Mouse (Mus musculus): ENCODE results near the gene Igfbp3. TPM values are rescaled to one million over a fixed set of nuclear protein-coding genes. Genes with fewer than 3 reads are reported as not detected.

Gene Igfbp3
- polyA plus RNA-seq (2015; fragmentation: Nextera tagmentation; extraction: Ambion mirVana): 34.7 and 40.3 TPM in 2 replicates

- H3K27ac ChIP-seq (replicated peaks): peak within 1 kb of the TSS; percentile 87
- no peaks in the 10 kb centered on the region for H3K36me3 ChIP-seq
- peaks cover 33% of the 10 kb centered on the region for H3K4me1 ChIP-seq
- peak within 1 kb of the TSS; percentile 68 for H3K9ac ChIP-seq (replicated peaks)
- no peaks in the 10 kb centered on the region for H3K9me3 ChIP-seq
- under 1% methylated on average over 75 of the region's 104 CpGs for WGBS
- peak within 1 kb of the TSS; percentile 85 for H3K4me2 ChIP-seq (replicated peaks)
- peak; percentile 92 for ATAC-seq (replicated peaks)
- peak within 1 kb of the TSS; percentile 59 for H3K4me3 ChIP-seq
- H3K27me3 ChIP-seq: peaks cover 10% of the 10 kb centered on the region; the same call in 1 of the 2 replicates
Measured at GRCm38 (mm10) chr11:7213501-7214341, at the start of gene Igfbp3. Igfbp3 (minus strand) TSS chr11:7213923.

- Histone ChIP-seq H3K9me3 (no peaks in the 10 kb centered on the region), H3K36me3 (no peaks in the 10 kb centered on the region), H3K27ac (replicated peaks) (no peak overlapping the region), H3K4me3 (no peak overlapping the region), H3K4me1 (no peaks in the 10 kb centered on the region), H3K4me2 (replicated peaks) (no peak overlapping the region), H3K9ac (replicated peaks) (no peak overlapping the region), H3K27me3 (no peaks in the 10 kb centered on the region)
- no peak for ATAC-seq (replicated peaks)
- 93% methylated on average over 5 of the region's 5 CpGs for WGBS
Measured at GRCm38 (mm10) chr11:7250870-7251269, 37.1 kb upstream of the Igfbp3 start.

GRCm38 (mm10) chr11:7250415-7250814 lies 36.7 kb upstream of the Igfbp3 start:
- no peak overlapping the region for H3K4me2 ChIP-seq (replicated peaks)
- no peak overlapping the region for H3K9ac ChIP-seq (replicated peaks)
- H3K27me3 ChIP-seq: no peaks in the 10 kb centered on the region
- H3K27ac ChIP-seq (replicated peaks): no peak overlapping the region
- H3K4me3 ChIP-seq: no peak overlapping the region
- H3K36me3 ChIP-seq: no peaks in the 10 kb centered on the region
- WGBS: 92% methylated on average over 2 of the region's 2 CpGs
- ATAC-seq (replicated peaks): no peak
- no peaks in the 10 kb centered on the region for H3K4me1 ChIP-seq
- H3K9me3 ChIP-seq: no peaks in the 10 kb centered on the region

GRCm38 (mm10) chr11:7244782-7245181 lies 31.1 kb upstream of the Igfbp3 start:
- WGBS: 83% methylated on average over 1 of the region's 1 CpGs
- Histone ChIP-seq H3K4me1 (no peaks in the 10 kb centered on the region), H3K9me3 (no peaks in the 10 kb centered on the region), H3K9ac (replicated peaks) (no peak overlapping the region), H3K4me2 (replicated peaks) (no peak overlapping the region), H3K27me3 (no peaks in the 10 kb centered on the region), H3K36me3 (no peaks in the 10 kb centered on the region), H3K4me3 (no peak overlapping the region), H3K27ac (replicated peaks) (no peak overlapping the region)
- no peak for ATAC-seq (replicated peaks)

- Histone ChIP-seq H3K27ac (replicated peaks) (no peak overlapping the region), H3K4me1 (no peaks in the 10 kb centered on the region), H3K4me3 (no peak overlapping the region), H3K9me3 (no peaks in the 10 kb centered on the region), H3K9ac (replicated peaks) (no peak overlapping the region), H3K4me2 (replicated peaks) (no peak overlapping the region), H3K27me3 (no peaks in the 10 kb centered on the region), H3K36me3 (no peaks in the 10 kb centered on the region)
- ATAC-seq (replicated peaks): no peak
- WGBS: 62% methylated on average over 4 of the region's 4 CpGs
Measured at GRCm38 (mm10) chr11:7239041-7239740, 25.5 kb upstream of the Igfbp3 start.

GRCm38 (mm10) chr11:7238546-7238945 lies 24.8 kb upstream of the Igfbp3 start:
- Histone ChIP-seq H3K4me2 (replicated peaks) (no peak overlapping the region), H3K9me3 (no peaks in the 10 kb centered on the region)
- ATAC-seq (replicated peaks): no peak

GRCm38 (mm10) chr11:7237712-7238111 lies 24.0 kb upstream of the Igfbp3 start:
- no peaks in the 10 kb centered on the region for H3K9me3 ChIP-seq
- H3K9ac ChIP-seq (replicated peaks): no peak overlapping the region
- no peaks in the 10 kb centered on the region for H3K36me3 ChIP-seq
- H3K27me3 ChIP-seq: no peaks in the 10 kb centered on the region
- ATAC-seq (replicated peaks): no peak
- H3K4me2 ChIP-seq (replicated peaks): no peak overlapping the region
- no peak overlapping the region for H3K4me3 ChIP-seq
- WGBS: 78% methylated on average over 6 of the region's 6 CpGs
- no peak overlapping the region for H3K27ac ChIP-seq (replicated peaks)
- no peaks in the 10 kb centered on the region for H3K4me1 ChIP-seq

More at GRCm38 (mm10) chr11:7238546-7238945, 24.8 kb upstream of the Igfbp3 start:
- WGBS: 92% methylated on average over 6 of the region's 6 CpGs
- Histone ChIP-seq H3K27me3 (no peaks in the 10 kb centered on the region), H3K36me3 (no peaks in the 10 kb centered on the region), H3K27ac (replicated peaks) (no peak overlapping the region), H3K9ac (replicated peaks) (no peak overlapping the region), H3K4me3 (no peak overlapping the region), H3K4me1 (no peaks in the 10 kb centered on the region)

GRCm38 (mm10) chr11:7236751-7237150 lies 23.0 kb upstream of the Igfbp3 start:
- 97% methylated on average over 2 of the region's 2 CpGs for WGBS
- Histone ChIP-seq H3K9ac (replicated peaks) (no peak overlapping the region), H3K27me3 (no peaks in the 10 kb centered on the region), H3K4me1 (no peaks in the 10 kb centered on the region), H3K36me3 (no peaks in the 10 kb centered on the region), H3K4me2 (replicated peaks) (no peak overlapping the region), H3K9me3 (no peaks in the 10 kb centered on the region), H3K4me3 (no peak overlapping the region), H3K27ac (replicated peaks) (no peak overlapping the region)
- ATAC-seq (replicated peaks): no peak

GRCm38 (mm10) chr11:7234981-7235609 lies 21.4 kb upstream of the Igfbp3 start:
- no peak; the same call in 1 of the 2 replicates for ATAC-seq (replicated peaks)
- WGBS: 59% methylated on average over 3 of the region's 3 CpGs

GRCm38 (mm10) chr11:7234436-7234835 lies 20.7 kb upstream of the Igfbp3 start:
- Histone ChIP-seq H3K9me3 (no peaks in the 10 kb centered on the region), H3K4me3 (no peak overlapping the region), H3K4me1 (no peaks in the 10 kb centered on the region), H3K4me2 (replicated peaks) (no peak overlapping the region), H3K27ac (replicated peaks) (no peak overlapping the region), H3K36me3 (no peaks in the 10 kb centered on the region), H3K9ac (replicated peaks) (no peak overlapping the region), H3K27me3 (no peaks in the 10 kb centered on the region)
- WGBS: 71% methylated on average over 1 of the region's 1 CpGs
- no peak for ATAC-seq (replicated peaks)

More at GRCm38 (mm10) chr11:7234981-7235609, 21.4 kb upstream of the Igfbp3 start:
- H3K27me3 ChIP-seq: no peaks in the 10 kb centered on the region
- no peak overlapping the region for H3K27ac ChIP-seq (replicated peaks)
- H3K4me2 ChIP-seq (replicated peaks): no peak overlapping the region
- no peak overlapping the region for H3K9ac ChIP-seq (replicated peaks)
- no peak overlapping the region for H3K4me3 ChIP-seq
- no peaks in the 10 kb centered on the region for H3K36me3 ChIP-seq
- H3K9me3 ChIP-seq: no peaks in the 10 kb centered on the region
- H3K4me1 ChIP-seq: no peaks in the 10 kb centered on the region

GRCm38 (mm10) chr11:7233333-7233732 lies 19.6 kb upstream of the Igfbp3 start:
- 91% methylated on average over 2 of the region's 2 CpGs for WGBS
- no peak for ATAC-seq (replicated peaks)
- H3K4me2 ChIP-seq (replicated peaks): no peak overlapping the region
- H3K27ac ChIP-seq (replicated peaks): no peak overlapping the region
- no peaks in the 10 kb centered on the region for H3K9me3 ChIP-seq
- no peak overlapping the region for H3K4me3 ChIP-seq
- H3K4me1 ChIP-seq: no peaks in the 10 kb centered on the region
- H3K27me3 ChIP-seq: no peaks in the 10 kb centered on the region
- no peak overlapping the region for H3K9ac ChIP-seq (replicated peaks)
- no peaks in the 10 kb centered on the region for H3K36me3 ChIP-seq

- no peak for ATAC-seq (replicated peaks)
- no peak overlapping the region for H3K4me2 ChIP-seq (replicated peaks)
- H3K27ac ChIP-seq (replicated peaks): no peak overlapping the region
- H3K4me3 ChIP-seq: no peak overlapping the region
- 92% methylated on average over 4 of the region's 4 CpGs for WGBS
- H3K9me3 ChIP-seq: no peaks in the 10 kb centered on the region
- no peaks in the 10 kb centered on the region for H3K27me3 ChIP-seq
- no peak overlapping the region for H3K9ac ChIP-seq (replicated peaks)
- H3K4me1 ChIP-seq: no peaks in the 10 kb centered on the region
- H3K36me3 ChIP-seq: no peaks in the 10 kb centered on the region
Measured at GRCm38 (mm10) chr11:7231958-7232357, 18.2 kb upstream of the Igfbp3 start.
